Mouse (Mus musculus) embryonic fibroblast, embryonic 13.5 days (primary cell): ENCODE data around the gene Dctd.

ENCODE experiments used
- CTCF ChIP-seq: IDR thresholded peaks from 2 replicates; pipeline ENCODE4 v1.5.1; 2011; ENCODE audit warnings: mild to moderate bottlenecking, control low read depth, low read length, moderate library complexity, borderline replicate concordance; ENCODE audit not compliant: insufficient read depth
- POLR2A ChIP-seq: IDR thresholded peaks from 2 replicates; pipeline ENCODE4 v1.6.1; 2011; ENCODE audit warnings: low read depth, mild to moderate bottlenecking, control low read depth, low read length, moderate library complexity

- TF ChIP-seq CTCF: no peak
- no peak for TF ChIP-seq POLR2A
Measured at GRCm38 (mm10) chr8:48100100-48100787, 1.4 kb downstream of the Dctd start.
